Mouse (Mus musculus) heart, postnatal 36 days (tissue): ENCODE data around the gene Pygo1. TPM values are rescaled to one million over a fixed set of nuclear protein-coding genes. Genes with fewer than 3 reads are reported as not detected.
A peak's percentile ranks its signal among the peaks of the same experiment; 100 is the strongest.

Experiments used
- DNase-seq, 2 experiments: peaks; one replicate each; pipeline ENCODE4 v3.0.0; 2021 to 2022
- intact Hi-C: fragments of 180-260 bp; cut with DNase I; formaldehyde crosslinking; loops from one replicate; pipeline ENCODE4 v1.15.1; 2025
- total RNA-seq, 2 experiments: library from RNA; stranded (reverse); gene quantifications; 2 replicates each; pipeline ENCODE4 v1.2.3; 2021

Gene Pygo1
- total RNA-seq: 10 to 100 TPM; 11.9 to 12.5 TPM

DNA sequence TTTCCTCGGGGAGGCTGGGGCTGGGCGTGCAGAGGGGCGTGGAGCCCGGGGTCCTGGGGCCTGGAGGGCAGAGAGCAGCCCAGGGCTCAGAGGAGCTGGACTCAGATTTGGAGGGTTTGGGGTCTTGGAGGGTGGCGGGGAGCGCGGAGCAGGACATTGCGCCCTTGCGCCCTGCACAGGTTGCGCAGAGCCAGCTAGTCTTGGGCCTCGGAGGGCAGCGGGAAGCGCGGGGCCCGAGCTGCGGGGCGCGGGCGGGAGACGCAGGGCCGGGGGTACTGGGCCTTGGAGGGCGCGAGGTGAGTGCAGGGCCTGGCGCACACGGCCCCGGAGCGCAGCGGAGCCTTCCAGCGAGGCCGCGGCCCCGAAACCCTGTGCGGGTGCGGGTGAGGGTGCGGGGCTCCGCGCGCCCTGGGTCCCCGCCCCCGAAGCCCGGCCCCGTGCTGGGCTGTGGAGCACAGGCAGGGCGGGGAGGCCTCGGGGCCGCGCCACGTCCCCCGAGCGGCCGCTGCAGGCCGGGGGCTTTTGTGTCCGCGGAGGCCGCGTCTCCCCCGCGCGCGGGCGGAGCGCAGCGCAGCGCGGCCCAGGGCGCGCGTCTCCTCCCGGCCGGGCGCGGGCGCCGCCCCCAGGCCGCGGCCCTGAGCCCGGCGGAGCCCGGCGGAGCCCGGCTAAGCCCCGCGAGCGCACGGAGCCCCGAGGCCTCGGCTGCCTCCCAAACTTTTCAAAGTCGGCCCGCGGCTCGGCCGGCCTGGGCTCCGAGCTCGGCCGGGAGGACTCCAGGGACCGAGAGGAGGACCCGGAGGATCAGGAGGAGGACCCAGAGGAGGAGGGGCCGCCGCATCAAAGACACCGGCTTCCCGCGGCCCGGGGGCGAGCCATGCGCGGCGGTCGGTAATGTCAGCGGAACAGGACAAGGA, at the start of gene Pygo1:
Gene Pygo1, plus strand, starts transcription at position 625 of the 914 bp plus-strand sequence.
- intact Hi-C loops: no loop called here

DNA sequence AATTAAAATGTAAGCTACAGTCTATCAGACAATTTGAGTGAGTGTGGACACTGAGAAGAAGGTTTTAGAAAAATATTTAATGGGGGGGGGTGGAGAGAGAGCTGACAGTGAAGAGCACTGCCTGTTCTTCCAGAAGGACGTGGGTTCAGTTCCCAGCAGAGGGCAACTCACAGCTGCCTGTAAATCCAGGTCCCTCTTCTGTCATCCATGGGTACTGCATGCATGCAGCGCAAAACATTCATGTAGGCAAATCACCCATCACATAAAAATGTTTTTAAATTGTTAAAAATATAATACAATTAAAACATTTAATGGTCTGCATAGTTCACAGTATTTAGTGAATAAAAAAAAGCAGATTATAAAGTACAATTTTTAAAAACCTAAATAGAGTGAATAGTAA, 49.6 kb upstream of the Pygo1 start:
- intact Hi-C loops: no loop called here
- DNase-seq: no peak

More for the DNA sequence above, at the start of gene Pygo1:
- DNase-seq: peak; percentile 50 to 70

DNA sequence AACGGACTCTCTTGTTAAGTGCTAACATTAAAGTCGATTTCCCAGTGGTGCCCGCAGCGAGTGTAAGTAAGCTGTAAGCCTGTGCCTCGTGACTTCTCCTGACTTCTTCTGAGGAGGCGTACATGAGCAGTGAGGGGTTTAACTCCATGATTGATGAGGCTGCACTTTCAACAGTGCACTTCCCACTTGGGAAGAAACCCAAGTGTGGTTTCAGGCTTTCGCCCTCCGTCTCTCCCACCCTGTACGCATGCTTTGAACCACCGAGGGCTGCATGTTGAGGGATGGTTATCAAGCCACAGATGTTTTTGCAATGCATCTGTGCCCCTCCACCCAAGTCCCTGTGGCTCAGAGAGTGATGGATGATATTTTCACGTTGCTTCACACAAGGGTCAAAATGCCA, 47.5 kb upstream of the Pygo1 start:
- DNase-seq: no peak
- intact Hi-C loops: no loop called here

DNA sequence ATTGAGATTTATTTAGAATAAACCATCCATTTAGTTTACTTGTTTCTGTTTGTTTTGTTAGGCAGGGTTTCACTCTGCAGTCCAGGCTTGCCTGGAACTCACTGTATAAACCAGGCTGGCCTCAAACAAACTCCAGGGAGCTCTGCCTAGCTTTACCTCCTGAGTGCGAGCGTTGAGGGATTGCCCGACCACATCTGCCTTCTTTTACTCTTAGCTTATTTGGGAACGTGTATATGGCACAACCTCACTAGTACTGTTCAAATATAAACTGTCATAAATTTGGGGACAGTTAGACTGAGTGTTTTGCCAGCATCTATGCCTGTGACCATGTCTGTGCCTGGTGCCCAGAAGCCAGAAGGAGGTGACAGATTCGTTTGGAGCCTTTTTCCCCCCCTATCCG, 46.8 kb upstream of the Pygo1 start:
- intact Hi-C loops: no loop called here
- no peak for DNase-seq

DNA sequence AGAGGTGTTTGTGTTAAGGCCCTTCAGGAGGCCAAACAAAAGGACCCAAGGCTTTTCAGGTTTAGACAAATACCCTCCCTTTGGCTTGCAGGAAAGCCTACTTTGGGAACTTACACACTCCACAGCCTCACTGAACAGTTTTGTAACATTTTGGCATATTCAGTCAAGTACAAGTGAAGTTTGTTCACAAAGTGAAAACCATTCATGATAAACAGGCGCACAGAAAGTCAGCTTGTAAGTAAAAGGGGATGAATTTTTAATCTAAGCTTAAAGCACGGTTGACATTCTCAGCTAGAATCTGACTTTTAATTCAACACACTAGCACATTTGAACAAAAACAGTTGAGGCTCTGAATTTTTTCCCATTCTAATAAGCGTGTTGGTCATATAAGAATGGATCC, 45.8 kb upstream of the Pygo1 start:
- intact Hi-C loops: no loop called here
- DNase-seq: no peak

DNA sequence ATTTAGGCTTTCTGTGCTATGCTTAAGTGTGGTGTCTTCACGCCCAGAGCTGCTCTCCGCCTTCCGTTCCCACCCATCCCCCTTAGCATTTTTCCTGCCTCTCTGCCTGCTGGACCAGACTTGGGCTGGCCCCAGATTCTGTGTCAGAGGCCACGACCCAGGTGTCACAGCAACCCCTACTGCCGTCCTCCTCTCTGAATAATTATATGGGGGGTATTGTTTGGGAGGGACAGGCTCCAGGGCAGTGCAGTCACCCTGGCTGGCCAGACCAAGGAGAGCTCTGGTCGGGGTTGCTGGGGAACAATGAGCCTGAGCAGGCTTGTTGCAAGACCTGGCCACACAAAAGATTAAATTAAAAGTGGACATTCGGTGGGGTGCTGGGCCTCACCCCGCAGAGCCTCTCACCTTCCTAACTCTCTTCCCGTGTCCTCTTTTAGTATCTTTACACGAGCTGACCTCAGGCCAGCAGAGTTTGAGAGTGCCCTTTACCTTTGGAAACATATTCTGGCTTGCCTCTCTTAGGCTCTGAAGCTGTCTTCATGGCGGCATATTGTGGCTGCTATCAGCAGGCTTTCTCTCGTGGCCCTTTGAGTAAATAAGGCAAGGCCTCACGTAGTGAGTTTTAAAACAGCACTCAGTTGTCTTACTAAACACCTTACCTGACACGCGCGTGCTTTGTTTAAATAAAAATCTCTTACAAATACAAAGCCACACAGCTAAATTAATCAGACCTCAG, 45.1 kb upstream of the Pygo1 start:
- intact Hi-C loops: loop anchor here (5.0 to 10.0 kb wide), 2 partner anchors 73 to 246 kb away; partner anchors contain the start of gene Prtg
- peak in 1 of 2 experiments; percentile 20 for DNase-seq

DNA sequence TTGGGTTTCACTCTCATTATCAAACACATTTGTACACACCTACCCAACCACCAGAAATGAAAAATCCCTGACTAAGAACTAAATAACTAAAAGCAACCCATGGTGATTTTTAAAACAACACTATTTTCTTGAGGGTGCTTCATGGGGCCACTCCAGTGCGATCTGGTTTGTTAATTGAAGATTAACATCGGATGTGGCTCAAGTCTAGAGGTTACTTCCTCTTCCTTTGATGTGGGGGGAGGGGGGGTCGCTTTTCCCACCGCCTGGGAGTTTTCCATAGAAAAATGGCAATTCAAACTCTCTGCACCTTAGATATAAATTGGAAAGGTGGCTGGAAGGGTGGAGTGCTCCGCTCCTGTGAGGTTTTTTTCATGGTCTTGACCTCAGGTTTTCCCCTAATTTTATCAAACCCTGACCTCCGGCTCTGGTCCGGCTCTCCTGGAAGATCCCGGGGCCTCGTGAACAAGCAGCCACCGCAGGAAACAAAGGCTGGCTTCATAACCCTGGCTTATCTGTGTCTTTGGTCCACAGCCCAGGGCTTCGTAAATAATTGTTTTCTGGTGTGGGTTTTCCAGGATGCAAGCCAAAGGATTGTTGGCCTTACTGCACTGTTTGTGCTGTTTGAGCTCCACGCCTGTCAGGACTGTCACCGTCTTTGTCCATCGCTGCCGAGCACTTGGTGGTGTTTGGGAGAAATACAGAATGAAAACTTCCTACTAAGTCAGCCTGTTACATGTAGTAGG, 44.2 kb upstream of the Pygo1 start:
- intact Hi-C loops: loop anchor here (5.0 to 10.0 kb wide), 2 partner anchors 74 to 246 kb away; partner anchors contain the start of gene Prtg
- peak; percentile 53 to 66 for DNase-seq

DNA sequence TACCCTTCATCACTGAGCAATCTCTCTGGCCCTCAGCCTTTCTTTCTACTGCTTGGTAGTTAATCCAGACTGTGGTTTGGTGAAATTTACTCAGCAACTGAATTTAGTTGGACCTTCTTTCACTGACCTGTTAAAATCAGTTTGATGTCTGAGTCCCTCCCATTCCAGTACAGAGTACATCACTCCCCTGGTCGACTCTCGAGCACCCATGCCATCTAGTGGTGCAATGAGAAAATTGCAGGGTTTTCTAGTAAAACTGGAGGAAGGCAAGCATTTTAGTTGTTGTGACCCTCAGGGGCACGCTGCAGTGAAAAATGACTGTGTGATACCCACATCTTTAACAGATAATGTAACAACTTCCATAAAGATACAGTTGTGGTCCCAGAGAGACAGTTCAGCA, 41.5 kb upstream of the Pygo1 start:
- intact Hi-C loops: loop anchor here (1.0 to 10.0 kb wide), 3 partner anchors 77 to 249 kb away; partner anchors contain the start of gene Prtg
- peak; percentile 41 to 43 for DNase-seq

DNA sequence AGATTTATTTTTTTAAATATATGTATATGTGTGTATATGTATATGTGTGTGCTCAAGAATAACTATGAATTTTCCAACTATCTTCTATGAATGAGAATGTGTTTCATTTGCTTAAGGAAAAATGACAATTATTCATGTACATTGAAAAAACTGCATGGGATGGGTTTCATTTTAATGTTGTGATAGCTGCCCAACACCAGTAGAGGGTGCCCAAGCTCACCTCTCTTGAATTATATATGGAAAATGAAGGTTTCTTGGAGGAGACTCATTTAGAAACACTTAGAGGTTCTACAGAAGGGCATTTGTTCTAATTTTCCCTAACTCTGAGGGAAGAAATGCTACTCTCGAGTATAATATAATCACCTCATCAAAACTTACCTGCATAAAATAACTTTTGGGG, 35.7 kb upstream of the Pygo1 start:
- intact Hi-C loops: loop anchor here (5.0 to 10.0 kb wide), 2 partner anchors 203 to 255 kb away; no protein-coding TSS in a partner anchor

DNA sequence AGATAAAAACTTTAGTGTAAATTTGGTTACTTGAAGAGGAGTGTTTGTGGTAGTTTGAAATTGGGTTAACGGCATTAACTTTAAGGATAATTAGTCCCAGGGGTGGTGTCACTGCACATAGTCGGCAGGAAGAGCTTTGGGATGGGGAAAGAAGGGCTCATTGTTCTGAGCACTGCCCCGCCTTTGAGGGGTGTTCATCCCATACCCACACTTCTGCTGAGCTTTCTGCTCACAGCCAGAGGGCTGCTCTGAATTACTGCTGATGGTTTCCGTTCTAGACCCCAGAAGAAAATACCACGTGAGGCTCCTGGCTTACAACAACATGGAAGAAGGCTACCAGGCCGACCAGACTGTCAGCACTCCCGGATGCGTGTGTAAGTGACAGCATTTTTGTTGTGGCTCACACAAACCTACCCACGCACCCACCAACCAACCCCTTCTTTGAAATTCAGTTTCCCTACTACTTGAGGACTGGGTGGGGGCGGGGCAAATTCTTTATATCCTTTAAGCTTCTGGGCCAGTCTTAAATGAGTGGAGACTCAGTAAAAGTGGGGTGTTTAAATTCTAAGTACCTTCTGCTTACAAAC, 34.9 kb upstream of the Pygo1 start:
- intact Hi-C loops: loop anchor here (5.0 kb wide), 1 partner anchor 202 kb away; no protein-coding TSS in a partner anchor

More for the DNA sequence above, 35.7 kb upstream of the Pygo1 start:
- no peak for DNase-seq

DNA sequence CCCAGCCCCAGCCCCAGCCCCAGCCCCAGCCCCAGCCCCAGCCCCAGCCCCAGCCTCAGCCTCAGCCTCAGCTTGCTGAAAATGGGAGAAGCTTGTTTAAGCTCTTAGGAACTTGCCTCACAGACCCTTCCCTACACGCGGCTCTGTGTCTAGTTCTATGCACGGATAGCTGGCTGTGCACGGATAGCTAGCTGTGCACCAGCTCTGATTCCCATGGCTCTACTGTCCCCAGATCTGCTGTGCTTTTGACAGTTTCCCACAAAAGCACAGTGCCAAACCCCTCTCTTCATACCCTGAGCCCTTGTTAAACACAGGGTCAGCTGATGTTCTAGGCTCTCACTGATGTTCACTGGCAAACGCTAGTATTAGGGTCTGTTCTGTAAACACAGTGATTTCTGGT, 32.7 kb upstream of the Pygo1 start:
- intact Hi-C loops: loop anchor here (5.0 kb wide), 1 partner anchor 200 kb away; no protein-coding TSS in a partner anchor

More for the DNA sequence above, 34.9 kb upstream of the Pygo1 start:
- no peak for DNase-seq

DNA sequence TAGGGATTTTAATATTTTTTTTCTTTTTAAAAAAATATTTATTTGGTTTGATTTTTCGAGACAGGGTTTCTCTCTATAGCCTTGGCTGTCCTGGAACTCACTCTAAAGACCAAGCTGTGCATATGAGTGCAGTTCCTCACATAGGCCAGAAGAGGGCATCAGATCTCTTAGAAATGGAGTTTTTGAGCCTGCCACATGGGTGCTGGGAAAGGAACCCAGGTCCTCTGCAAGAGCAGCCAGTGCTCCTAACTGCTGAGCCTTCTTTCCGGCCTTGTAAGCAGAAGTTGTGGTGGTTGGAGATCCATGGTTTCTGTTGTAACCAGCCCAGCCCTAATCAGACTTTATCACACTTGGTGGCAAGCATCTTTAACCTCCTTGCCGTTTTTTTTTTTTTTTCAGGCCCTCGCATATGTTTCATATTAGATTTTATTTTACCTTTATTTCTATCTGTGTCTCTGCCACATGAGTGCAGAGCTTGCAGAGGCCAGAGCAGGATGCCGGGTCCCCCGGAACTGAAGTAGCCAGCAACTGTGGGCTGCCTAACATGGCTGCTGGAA, 30.6 kb upstream of the Pygo1 start:
- intact Hi-C loops: loop anchor here (5.0 kb wide), 1 partner anchor 197 kb away; no protein-coding TSS in a partner anchor
- no peak for DNase-seq

More for the DNA sequence above, 32.7 kb upstream of the Pygo1 start:
- no peak for DNase-seq

DNA sequence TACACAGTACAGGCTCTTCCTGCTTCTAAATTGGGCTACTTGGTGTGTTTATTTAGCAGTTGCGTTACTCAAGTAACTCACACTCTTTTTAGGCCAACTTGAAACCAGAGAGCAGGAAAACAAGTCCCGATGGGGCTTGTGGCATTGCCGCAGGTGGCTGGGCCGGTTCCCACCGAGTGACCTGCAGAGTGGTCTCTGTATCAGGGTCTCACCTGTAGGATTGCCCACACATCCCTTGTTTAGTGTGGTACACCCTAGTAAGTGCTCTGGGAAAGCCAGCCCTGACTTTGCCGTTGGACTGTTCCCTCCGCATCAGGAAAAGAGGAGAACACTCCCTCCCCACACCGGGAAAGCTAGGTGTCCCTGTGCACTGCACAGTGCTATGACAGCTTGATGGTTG, 23.4 kb upstream of the Pygo1 start:
- intact Hi-C loops: no loop called here
- peak in 1 of 2 experiments; percentile 38 for DNase-seq

DNA sequence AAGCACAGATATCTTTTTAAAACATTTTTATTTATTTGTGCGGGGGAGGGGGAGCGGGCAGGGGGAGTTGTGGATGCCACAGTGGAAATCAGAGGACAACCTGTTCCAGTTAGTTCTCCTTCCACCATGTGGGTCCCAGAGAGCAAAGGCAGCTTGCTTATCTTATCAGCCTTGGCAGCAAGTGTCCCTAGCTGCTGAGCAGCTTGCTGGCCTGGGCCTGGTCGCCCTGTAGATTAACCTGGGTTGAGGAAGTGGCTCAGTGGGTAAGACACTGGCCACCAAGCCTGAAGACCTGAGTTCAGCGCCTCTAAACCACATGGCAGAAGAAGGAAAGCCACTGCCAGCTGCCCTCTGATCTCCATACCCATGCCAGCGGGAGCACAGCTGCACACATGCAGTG, 22.8 kb upstream of the Pygo1 start:
- intact Hi-C loops: no loop called here
- DNase-seq: peak in 1 of 2 experiments; percentile 37

DNA sequence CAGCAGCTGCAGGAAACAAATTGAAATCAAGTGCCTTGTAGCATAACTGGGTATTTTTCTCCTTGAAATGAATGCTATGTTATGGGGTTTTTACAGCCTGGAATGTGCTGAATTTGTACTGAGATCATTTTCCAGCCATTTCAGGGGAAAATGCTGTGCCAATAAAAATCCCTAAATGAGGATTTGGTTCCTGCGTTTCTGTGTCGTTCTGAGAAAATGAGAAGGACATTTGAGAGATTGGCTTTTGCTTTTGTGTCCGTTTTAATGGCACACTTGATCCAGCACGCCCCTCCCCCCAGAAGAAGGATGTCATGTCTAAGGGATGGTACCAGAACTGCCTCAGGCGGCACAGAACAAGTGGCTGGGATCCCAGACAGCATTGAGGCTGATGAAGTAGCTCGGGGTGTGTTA, 18.7 kb upstream of the Pygo1 start:
- no peak for DNase-seq
- intact Hi-C loops: no loop called here

DNA sequence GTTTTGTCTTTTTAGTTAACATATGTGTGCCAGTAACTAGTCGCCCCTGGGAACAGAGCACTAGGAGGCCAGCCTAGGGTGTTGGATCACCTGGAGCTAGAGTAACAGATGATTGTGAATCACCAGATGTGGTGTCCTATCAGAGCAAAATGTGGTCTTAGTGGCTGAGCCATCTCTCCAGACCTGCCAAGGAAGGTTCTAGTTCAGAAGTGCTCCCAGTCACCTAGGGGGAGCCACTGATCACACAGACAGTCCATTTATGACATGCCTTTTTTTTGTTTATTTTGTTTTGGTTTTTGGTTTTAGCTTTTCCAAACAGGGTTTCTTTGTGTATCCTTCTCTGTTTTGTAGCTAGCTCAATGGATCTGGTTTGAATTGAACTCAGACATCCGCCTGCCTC, 14.1 kb upstream of the Pygo1 start:
- no peak for DNase-seq
- intact Hi-C loops: no loop called here

DNA sequence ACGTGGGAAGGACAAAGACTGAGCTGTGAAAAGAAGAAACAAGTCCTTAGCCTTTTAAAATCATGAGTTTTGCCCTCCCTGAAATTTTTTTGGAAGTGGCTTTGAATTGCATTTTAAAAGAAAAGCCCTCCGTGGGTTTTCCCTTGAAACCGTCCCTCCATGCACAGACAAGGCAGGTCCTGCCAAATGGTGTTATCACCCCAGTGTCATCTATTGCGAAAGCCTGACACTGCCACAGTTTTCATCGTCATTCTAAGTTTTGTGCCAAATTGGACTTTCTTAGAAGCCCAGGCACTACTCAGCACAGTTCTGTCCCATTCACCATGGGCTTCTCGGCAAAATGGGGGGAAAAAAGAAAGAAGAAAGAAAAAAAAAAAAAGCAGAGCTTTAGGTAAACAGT, 11.9 kb upstream of the Pygo1 start:
- intact Hi-C loops: no loop called here
- DNase-seq: no peak

DNA sequence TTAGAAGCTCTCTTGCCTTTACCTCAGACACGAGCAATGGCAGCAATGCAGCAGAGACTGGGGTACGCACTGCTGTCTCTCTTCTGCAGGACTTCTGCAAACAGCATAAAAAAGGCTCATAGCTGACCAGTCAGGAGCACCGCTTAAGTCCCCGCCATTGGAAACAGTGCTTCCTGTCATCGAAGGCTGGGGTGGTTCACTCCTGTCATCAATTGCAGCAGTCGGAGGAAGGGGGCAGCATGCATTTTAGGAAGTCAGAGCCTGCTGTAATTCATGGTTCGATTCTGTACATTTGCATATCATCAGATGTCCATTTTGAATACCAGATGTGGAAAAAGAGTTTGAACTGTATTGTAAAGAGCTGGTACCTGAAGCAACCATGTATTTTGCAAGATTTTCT, 9.7 kb upstream of the Pygo1 start:
- intact Hi-C loops: no loop called here
- no peak for DNase-seq

DNA sequence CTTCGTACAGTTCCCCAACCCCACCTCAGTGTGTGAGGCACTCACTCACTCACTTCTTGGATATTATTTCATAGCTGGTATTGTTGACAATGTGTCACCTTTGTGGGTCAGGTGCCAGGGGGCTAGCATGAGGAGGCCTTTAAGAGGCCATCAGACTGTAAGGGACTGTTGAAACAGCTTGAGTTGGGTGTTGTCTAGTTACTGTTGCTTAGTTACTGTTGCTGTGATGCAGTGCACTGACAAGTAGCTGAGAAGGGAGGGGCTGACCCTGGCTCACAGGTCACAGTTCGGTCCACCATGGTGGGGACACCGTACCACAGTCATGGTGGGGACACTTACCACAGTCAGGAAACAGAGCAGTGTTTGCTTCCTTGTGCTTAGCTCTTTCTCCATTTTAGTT, 2.4 kb upstream of the Pygo1 start:
- no peak for DNase-seq
- intact Hi-C loops: no loop called here

DNA sequence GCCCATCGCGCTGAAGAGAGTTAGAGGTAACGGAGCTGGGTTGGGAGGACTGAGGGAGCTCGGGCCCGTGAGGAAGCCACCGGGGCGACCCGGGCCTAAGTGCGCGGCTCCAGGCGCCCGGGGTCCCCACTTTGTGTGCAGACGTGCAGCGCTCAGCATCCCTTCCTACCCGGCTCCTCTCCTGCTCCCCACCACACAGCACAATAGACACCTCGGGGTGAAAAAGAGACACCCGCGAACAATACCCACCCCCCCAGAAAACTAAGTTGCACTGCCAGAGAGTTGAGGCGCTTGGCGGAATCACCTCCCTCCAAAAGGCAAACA, 452 bp downstream of the Pygo1 start:
- no peak for DNase-seq
- intact Hi-C loops: no loop called here
